Mouse (Mus musculus) adrenal gland, postnatal 36 days (tissue): ENCODE data around the gene Nup85. TPM values are rescaled to one million over a fixed set of nuclear protein-coding genes. Genes with fewer than 3 reads are reported as not detected.

Experiments used
- DNase-seq, 2 experiments: peaks; one replicate each; pipeline ENCODE4 v3.0.0; 2021; ENCODE audit warnings: mixed read lengths in 1 of 2
- total RNA-seq, 2 experiments: library from RNA; stranded (reverse); gene quantifications; 2 replicates each; pipeline ENCODE4 v1.2.3; 2021

Gene Nup85
- total RNA-seq, 2 experiments from 2014 or later = 44.0 to 44.8 TPM

DNA sequence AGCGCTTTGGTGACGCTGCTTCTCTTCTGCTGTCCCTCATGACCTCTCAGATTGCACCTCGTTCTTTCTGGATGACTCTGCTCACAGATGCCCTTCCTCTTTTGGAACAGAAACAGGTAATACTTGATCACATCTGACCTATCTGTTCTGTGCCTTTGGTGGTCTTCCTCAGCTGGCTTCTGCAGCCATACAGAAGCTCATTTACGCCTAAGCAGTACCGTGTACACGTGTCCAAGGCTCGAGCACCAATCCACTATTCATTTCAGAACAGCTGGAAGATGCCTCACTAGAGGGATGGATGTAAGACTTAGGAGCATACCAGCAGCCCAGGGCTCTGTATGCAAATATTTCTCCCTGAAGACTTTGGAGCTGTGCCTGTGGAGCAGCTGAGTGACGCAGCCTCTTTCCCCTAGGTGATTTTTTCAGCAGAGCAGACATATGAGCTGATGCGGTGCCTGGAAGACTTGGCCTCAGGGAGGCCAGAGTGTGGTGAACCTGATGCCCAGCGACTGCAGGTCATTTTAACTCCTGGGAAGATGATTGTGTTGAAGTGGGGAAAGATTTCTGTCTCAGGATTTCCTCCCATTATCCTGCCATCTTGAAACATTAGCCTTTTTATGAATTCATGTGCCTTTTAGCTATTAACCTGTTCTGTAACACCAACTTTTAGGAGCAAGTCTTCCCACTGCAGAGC, 18.8 kb downstream of the Nup85 start:
- DNase-seq = no peak

DNA sequence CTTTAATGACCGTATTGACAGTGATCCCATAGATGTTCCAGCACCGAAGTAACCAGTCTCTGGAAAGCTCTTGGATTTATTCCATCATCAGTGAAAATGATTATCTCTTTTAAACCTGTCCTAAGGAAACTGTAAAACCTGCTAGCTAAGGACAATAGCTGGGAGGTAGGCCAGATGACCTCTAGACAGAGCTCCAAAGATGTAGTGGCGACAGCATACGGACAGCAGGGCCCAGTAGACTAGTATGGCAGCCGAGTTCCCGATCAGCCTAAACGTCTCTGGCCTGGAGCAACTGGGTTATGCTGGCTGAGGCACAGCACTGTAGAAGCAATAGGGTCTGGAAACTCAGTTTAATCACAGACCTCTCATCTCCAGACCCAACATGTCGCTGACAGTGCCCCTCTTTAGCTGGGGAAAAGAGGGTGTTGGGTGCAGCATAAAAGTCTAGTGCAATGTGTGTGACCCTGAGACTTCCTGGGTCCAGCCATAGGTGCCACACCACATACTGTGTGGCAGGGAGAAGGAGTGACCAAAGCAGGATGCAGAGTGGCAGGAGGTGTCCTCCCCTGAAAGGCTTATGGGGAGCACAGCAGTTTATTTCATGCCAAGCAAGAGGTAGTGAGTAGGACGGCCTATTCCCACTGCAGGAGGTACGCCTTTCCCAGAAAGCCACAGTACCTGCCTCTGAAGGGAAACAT, 20.3 kb downstream of the Nup85 start:
- DNase-seq = no peak

DNA sequence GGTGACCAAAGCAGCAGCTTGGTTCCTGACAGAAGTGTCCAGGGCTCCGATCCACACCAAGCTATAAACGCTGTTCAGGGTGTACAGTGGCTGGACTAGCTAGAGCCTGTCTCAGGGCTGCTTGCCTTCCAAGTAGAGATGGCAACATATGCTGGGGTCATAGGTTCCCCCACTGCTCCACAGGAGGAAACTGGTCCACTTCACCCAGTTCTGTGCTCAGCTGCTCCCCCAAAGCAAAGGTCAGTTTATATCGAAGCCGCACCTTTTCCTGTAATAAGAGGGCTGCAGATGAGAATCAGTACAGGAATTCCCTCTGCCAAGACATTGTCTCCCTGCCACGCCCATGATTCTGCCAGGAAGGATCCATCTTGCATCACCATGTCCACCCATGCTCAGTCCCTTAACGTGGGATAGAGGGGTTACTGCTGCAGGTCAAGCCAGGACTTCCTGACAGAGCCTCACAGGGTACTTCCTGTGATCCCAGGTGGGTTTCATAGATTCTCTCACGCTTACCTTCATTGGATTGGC, 21.4 kb downstream of the Nup85 start:
- no peak for DNase-seq

DNA sequence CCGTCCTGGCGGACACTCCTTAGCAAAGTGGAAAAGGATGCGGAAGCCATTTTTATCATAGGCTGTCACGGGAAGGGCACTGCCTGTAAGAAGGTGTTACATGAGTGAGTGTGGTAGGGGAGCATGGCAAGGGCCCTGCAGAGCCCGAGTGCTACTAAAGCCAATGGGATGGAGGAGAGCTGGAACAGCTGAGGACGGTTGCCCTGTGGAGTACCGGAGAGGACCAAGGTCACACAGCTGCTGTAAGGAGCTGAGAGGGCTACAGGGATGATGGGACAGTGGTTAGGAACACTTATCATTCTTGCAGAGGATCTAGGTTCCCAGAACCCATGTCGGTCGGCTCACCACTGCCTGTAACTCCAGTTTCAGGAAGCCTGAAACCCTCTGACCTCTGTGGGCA, 22.2 kb downstream of the Nup85 start:
- DNase-seq = no peak

GRCm38 (mm10) chr11:115587984-115588383, 23.8 kb downstream of the Nup85 start:
- DNase-seq = no peak

- no peak for DNase-seq
Observed at GRCm38 (mm10) chr11:115590526-115591075, 26.4 kb downstream of the Nup85 start.

GRCm38 (mm10) chr11:115595209-115595608, 31.0 kb downstream of the Nup85 start:
- no peak for DNase-seq

GRCm38 (mm10) chr11:115598309-115598708, 34.1 kb downstream of the Nup85 start:
- DNase-seq = peak in 1 of 2 experiments; percentile 2

DNA sequence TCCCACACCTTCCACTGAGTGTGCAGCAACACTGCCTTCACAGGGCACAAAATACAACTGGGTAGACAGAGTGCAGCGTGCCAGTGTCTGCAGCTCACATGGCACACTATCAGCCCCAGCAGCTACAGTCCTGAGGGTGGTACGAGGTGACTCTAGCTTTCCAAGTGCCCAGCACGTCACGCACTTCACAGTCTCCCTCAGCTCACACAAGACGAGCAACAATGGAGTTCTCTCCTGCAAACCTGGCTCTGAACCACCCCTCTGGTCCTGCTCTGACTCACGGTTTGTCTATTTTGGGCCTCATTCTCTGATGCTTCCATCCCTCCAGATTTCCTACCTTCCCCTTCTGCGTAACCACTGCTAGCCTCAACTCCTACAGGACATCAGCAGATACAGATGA, 35.5 kb downstream of the Nup85 start:
- DNase-seq = peak in 1 of 2 experiments; percentile 0

GRCm38 (mm10) chr11:115600743-115601142, 36.5 kb downstream of the Nup85 start:
- no peak for DNase-seq

- no peak for DNase-seq
Observed at GRCm38 (mm10) chr11:115601174-115601573, 36.9 kb downstream of the Nup85 start.

GRCm38 (mm10) chr11:115603128-115603475, 38.9 kb downstream of the Nup85 start:
- DNase-seq = no peak

- peak; percentile 94 to 97 for DNase-seq
Observed at GRCm38 (mm10) chr11:115603476-115604303, 39.5 kb downstream of the Nup85 start, which contains the start of the genes Mrps7 and Gga3. TSS of gene Mrps7 (plus strand) at chr11:115603925. TSS of gene Gga3 (minus strand) at chr11:115604051.

GRCm38 (mm10) chr11:115604304-115604696, 40.1 kb downstream of the Nup85 start:
- peak in 1 of 2 experiments; percentile 34 for DNase-seq

DNA sequence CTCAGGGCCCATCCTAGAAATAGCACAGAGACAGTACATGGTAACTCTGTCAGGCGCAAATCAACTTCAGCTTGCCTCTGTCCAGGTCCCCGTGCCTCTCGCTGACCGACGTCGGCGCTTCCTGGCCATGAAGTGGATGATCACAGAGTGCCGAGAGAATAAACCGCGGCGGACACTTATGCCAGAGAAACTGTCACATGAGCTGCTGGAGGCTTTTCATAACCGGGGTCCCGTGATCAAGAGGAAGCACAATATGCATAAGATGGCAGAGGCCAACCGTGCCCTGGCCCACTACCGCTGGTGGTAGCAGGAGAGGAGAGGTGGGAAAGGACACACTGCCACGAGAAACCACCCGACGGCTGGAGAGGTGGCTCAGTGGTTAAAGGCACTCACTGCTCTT, 42.5 kb downstream of the Nup85 start:
- DNase-seq = no peak

- no peak for DNase-seq
Observed at GRCm38 (mm10) chr11:115608421-115609399, 44.5 kb downstream of the Nup85 start.

GRCm38 (mm10) chr11:115609576-115609975, 45.3 kb downstream of the Nup85 start:
- DNase-seq = no peak

- DNase-seq = peak; percentile 40 to 49
Observed at GRCm38 (mm10) chr11:115611173-115611572, 46.9 kb downstream of the Nup85 start.

GRCm38 (mm10) chr11:115612059-115612409, 47.8 kb downstream of the Nup85 start:
- peak; percentile 92 for DNase-seq

DNA sequence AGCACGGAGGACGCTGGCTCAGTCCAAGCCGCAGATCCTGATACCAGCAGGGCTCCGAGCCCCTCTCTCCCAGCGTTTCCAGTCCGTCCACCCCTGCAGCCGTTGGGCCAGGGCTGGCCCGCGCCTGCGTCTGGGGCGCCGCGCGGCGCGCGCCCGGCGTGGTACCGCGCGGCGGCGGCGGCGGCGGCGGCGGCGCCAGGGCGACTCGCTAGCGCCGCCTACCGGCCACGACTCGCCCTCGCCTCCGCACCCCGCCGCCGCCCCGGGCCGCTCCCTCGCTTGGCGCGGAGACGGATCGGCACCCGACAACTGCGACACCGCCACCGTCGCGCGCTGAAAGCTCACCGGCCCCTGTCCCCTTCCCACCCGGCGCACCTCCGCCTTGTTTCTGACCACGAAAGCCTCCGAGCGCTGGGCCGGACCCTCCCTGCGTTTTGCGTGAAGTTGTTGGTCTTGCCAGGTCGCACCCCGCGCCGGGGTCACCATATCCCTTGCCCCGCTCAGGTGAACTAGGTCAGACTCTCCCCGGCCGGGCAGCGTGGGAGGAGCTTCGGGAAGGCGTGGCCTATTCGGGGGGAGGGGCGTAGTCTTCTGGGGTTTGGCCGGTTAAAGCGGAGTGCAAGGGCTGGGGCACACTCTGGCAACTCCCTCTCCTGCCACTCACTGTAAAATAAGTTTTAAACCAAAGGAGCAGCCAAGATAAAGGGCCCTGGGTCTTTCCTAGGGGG, 48.3 kb downstream of the Nup85 start, which contains the start of gene Mif4gd:
TSS of gene Mif4gd (minus strand) at position 560 of the 728 bp plus-strand sequence.
- DNase-seq = peak; percentile 96
